Mouse (Mus musculus) myocyte (in vitro differentiated cells): ENCODE results near the gene Sox14. TPM values are rescaled to one million over a fixed set of nuclear protein-coding genes. Genes with fewer than 3 reads are reported as not detected.

Experiments
- H3K27me3 ChIP-seq: one replicate; pipeline ENCODE4 v1.6.1; 2011; ENCODE audit not compliant: control insufficient read depth, insufficient read depth, insufficient read length
- H3K36me3 ChIP-seq: one replicate; pipeline ENCODE4 v1.6.1; 2011; ENCODE audit not compliant: control insufficient read depth, insufficient read depth
- H3K4me2 ChIP-seq: one replicate; pipeline ENCODE4 v1.6.1; 2011; ENCODE audit warnings: low read depth, control low read depth
- H3K4me3 ChIP-seq: one replicate; pipeline ENCODE4 v1.5.1; 2011; ENCODE audit warnings: mild to moderate bottlenecking, control low read depth, moderate library complexity
- H3K79me2 ChIP-seq: one replicate; pipeline ENCODE4 v1.6.1; 2011; ENCODE audit not compliant: control insufficient read depth, insufficient read depth
- H3ac ChIP-seq: one replicate; pipeline ENCODE4 v1.6.1; 2011; ENCODE audit not compliant: control insufficient read depth, insufficient read length
- CEBPB ChIP-seq: IDR thresholded peaks from 2 replicates; pipeline ENCODE4 v1.6.1; 2011; ENCODE audit warnings: mild to moderate bottlenecking, moderate library complexity; ENCODE audit not compliant: poor library complexity, insufficient read depth, severe bottlenecking
- E2F4 ChIP-seq: IDR thresholded peaks from one replicate; pipeline ENCODE4 v1.6.1; 2011; ENCODE audit warnings: mild to moderate bottlenecking, control low read depth, moderate library complexity; ENCODE audit not compliant: insufficient read depth
- MAX ChIP-seq: IDR thresholded peaks from one replicate; pipeline ENCODE4 v1.6.1; 2011; ENCODE audit warnings: low read depth, mild to moderate bottlenecking, control low read depth
- MYOD1 ChIP-seq, 3 experiments: IDR thresholded peaks; one replicate each; pipeline ENCODE4 v1.6.1; 2011; ENCODE audit warnings: control low read depth in 2 of 3, low read depth in 2 of 3, mild to moderate bottlenecking in 2 of 3, moderate library complexity in 1 of 3; ENCODE audit not compliant: insufficient read length in 2 of 3, control insufficient read depth in 1 of 3
- MYOG ChIP-seq, 3 experiments: IDR thresholded peaks; one replicate each; pipeline ENCODE4 v1.6.1; 2011; ENCODE audit warnings: control low read depth in 2 of 3, low read depth in 2 of 3, mild to moderate bottlenecking in 2 of 3; ENCODE audit not compliant: insufficient read length in 2 of 3, control insufficient read depth in 1 of 3, insufficient read depth in 1 of 3
- POLR2A ChIP-seq: IDR thresholded peaks from one replicate; pipeline ENCODE4 v1.6.1; 2011; ENCODE audit warnings: low read depth, mild to moderate bottlenecking, control low read depth, moderate library complexity; ENCODE audit not compliant: insufficient read length
- POLR2AphosphoS2 ChIP-seq: IDR thresholded peaks from one replicate; pipeline ENCODE4 v1.6.1; 2011; ENCODE audit warnings: low read depth, control low read depth; ENCODE audit not compliant: insufficient read length
- REST ChIP-seq: IDR thresholded peaks from one replicate; pipeline ENCODE4 v1.6.1; 2011; ENCODE audit warnings: mild to moderate bottlenecking, control low read depth, moderate library complexity; ENCODE audit not compliant: insufficient read depth, insufficient read length
- SRF ChIP-seq: IDR thresholded peaks from one replicate; pipeline ENCODE4 v1.6.1; 2011; ENCODE audit warnings: low read depth; ENCODE audit not compliant: control insufficient read depth, insufficient read length
- TCF12 ChIP-seq: IDR thresholded peaks from one replicate; pipeline ENCODE4 v1.6.1; 2011; ENCODE audit warnings: mild to moderate bottlenecking, control low read depth; ENCODE audit not compliant: poor library complexity, insufficient read depth, severe bottlenecking
- TCF3 ChIP-seq: IDR thresholded peaks from one replicate; pipeline ENCODE4 v1.6.1; 2011; ENCODE audit warnings: low read depth, control low read depth; ENCODE audit not compliant: insufficient read length
- USF1 ChIP-seq: IDR thresholded peaks from one replicate; pipeline ENCODE4 v1.6.1; 2011; ENCODE audit warnings: low read depth, mild to moderate bottlenecking, control low read depth, moderate library complexity
- polyA plus RNA-seq: library from polyadenylated mRNA; unstranded; fragments of >200 nt; fragmentation: generic; extraction: Trizol; gene quantifications from one replicate; pipeline ENCODE4 v1.2.1, GENCODE M21; 2012; ENCODE audit warnings: missing spikeins

The Sox14 gene
- polyA plus RNA-seq, 1 experiment = not detected

DNA sequence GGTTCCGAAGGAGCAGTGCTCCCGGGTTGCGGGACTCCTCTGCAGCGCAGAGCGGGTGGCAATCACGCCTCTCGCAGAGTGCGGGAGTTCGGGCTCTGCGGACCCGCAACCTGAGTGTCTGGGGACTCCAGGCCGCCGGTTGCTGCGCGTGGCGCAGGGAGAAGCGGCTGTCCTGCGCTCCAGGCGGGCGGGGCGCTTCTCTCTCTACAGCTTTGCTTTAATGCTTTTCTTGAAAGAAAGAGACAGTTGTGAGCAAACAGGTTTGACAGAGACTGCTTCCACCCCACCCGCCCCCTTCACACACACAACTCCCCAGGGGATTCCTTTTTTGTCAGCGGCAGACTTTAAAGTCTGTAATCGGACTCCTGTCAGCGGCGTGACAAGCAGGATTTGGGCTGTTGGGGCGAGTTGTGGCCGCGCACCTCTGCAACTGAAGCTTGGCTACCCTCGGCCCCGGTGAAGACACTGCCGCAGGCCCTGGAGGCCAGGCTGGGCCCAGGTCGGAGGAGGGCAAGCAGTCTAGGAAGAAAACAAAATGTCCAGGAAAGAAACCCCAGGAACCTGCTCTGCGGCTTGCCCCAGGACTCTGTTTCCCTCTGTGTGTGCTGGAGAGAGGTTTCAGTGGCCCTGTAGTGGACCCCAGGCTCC is 4.3 kb downstream of the Sox14 start:
- H3K36me3 ChIP-seq = no peaks in the 10 kb centered on the region
- no peak overlapping the region for H3K4me2 ChIP-seq
- H3ac ChIP-seq = no peak overlapping the region
- peaks cover 72% of the 10 kb centered on the region for H3K27me3 ChIP-seq
- no peak overlapping the region for H3K4me3 ChIP-seq
- TF ChIP-seq SRF = no peak
- TF ChIP-seq POLR2A = no peak
- TF ChIP-seq E2F4 = no peak
- no peak for TF ChIP-seq CEBPB
- no peak for TF ChIP-seq TCF12
- no peak for TF ChIP-seq MAX
- no peak for TF ChIP-seq TCF3
- TF ChIP-seq MYOG (IDR thresholded peaks at IDR 0.05; ENCODE audit: control insufficient read depth in 1 of 3, insufficient read depth in 1 of 3, insufficient read length in 2 of 3, low read depth in 2 of 3) = no peak
- no peak for TF ChIP-seq REST
- no peak for TF ChIP-seq MYOD1 (IDR thresholded peaks at IDR 0.05; ENCODE audit: control insufficient read depth in 1 of 3, insufficient read length in 2 of 3, low read depth in 2 of 3)
- TF ChIP-seq USF1 = no peak
- no peak for TF ChIP-seq POLR2AphosphoS2
- no peaks in the 10 kb centered on the region for H3K79me2 ChIP-seq

DNA sequence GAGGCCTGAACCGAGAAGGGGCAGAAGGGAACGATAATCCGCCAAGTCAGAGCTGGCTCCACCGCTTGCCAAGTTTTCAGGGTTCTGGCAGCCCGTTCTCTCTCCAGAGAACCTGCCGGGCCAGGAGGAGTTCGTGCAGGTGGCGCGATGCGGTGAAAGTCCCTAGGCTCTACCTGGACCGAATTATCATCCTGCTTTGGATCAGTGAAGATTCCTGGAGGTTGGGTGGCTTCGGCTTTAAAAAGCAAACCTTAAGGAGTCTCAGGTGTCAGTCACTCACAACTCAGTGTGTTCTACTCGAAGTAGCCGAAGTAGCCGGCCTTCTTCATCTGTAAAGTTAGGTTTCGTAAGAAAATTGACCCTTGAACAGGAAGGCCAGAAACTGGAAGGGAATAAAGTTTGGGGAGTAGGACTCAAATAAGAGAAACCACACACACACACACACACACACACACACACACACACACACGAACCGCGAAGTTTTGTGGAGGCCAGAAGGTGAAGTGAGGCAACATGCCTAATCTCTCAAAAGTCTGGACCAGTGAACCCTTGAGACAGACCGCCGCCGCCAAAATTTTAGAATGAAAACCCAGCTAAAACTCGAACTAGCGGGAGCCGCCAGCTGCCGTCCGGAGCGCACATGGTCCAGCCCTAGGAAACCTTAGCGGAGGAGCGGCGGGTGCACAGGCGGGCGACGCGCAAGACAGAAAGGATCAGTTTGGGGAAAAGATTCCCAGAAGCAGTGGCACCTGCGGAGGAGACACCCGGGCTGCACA is 5.0 kb downstream of the Sox14 start:
- H3K27me3 ChIP-seq = peaks cover 67% of the 10 kb centered on the region
- no peak overlapping the region for H3K4me3 ChIP-seq
- TF ChIP-seq TCF12 = no peak
- no peak for TF ChIP-seq E2F4
- TF ChIP-seq TCF3 = no peak
- no peak for TF ChIP-seq MAX
- no peak for TF ChIP-seq MYOD1 (IDR thresholded peaks at IDR 0.05; ENCODE audit: control insufficient read depth in 1 of 3, insufficient read length in 2 of 3, low read depth in 2 of 3)
- TF ChIP-seq POLR2AphosphoS2 = no peak
- no peak for TF ChIP-seq USF1
- TF ChIP-seq POLR2A = no peak
- no peak for TF ChIP-seq CEBPB
- TF ChIP-seq MYOG (IDR thresholded peaks at IDR 0.05; ENCODE audit: control insufficient read depth in 1 of 3, insufficient read depth in 1 of 3, insufficient read length in 2 of 3, low read depth in 2 of 3) = no peak
- TF ChIP-seq SRF = no peak
- TF ChIP-seq REST = no peak
- no peak overlapping the region for H3ac ChIP-seq
- H3K4me2 ChIP-seq = no peak overlapping the region
- no peaks in the 10 kb centered on the region for H3K79me2 ChIP-seq
- no peaks in the 10 kb centered on the region for H3K36me3 ChIP-seq

- Histone ChIP-seq H3K27me3 (peaks cover 67% of the 10 kb centered on the region), H3K36me3 (no peaks in the 10 kb centered on the region), H3ac (no peak overlapping the region), H3K4me3 (no peak overlapping the region), H3K4me2 (no peak overlapping the region), H3K79me2 (no peaks in the 10 kb centered on the region)
- TF ChIP-seq TCF12 (no peak), MYOD1 (IDR thresholded peaks at IDR 0.05; ENCODE audit: control insufficient read depth in 1 of 3, insufficient read length in 2 of 3, low read depth in 2 of 3) (no peak), REST (no peak), E2F4 (no peak), MYOG (IDR thresholded peaks at IDR 0.05; ENCODE audit: control insufficient read depth in 1 of 3, insufficient read depth in 1 of 3, insufficient read length in 2 of 3, low read depth in 2 of 3) (no peak), TCF3 (no peak), MAX (no peak), POLR2A (no peak), USF1 (no peak), SRF (no peak), CEBPB (no peak), POLR2AphosphoS2 (no peak)
Measured at GRCm38 (mm10) chr9:99869936-99870779, 5.8 kb downstream of the Sox14 start.

DNA sequence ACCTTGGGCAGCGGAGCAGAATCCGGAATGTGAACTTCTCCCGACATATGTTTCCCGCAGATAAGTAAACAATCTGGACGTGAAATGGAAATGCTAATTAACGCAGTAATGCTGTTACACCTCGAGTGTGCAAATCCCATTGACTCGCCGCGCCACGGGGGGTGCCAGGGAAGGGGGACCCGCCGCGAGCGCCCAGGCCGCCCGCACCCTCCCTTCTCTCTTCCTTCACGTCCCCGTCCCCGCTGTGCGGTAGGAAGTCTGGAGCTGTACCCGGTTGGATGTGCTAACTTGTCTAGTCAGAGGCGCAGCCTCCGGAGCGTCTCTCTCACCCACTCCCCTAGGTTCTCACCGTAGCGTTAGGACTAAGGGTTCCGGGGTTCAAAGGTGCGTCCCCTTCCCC is 6.7 kb downstream of the Sox14 start:
- no peaks in the 10 kb centered on the region for H3K36me3 ChIP-seq
- no peak overlapping the region for H3ac ChIP-seq
- H3K79me2 ChIP-seq = no peaks in the 10 kb centered on the region
- TF ChIP-seq USF1 (no peak), MYOG (IDR thresholded peaks at IDR 0.05; ENCODE audit: control insufficient read depth in 1 of 3, insufficient read depth in 1 of 3, insufficient read length in 2 of 3, low read depth in 2 of 3) (no peak), POLR2A (no peak), POLR2AphosphoS2 (no peak), TCF12 (no peak), MYOD1 (IDR thresholded peaks at IDR 0.05; ENCODE audit: control insufficient read depth in 1 of 3, insufficient read length in 2 of 3, low read depth in 2 of 3) (no peak), MAX (no peak), SRF (no peak), E2F4 (no peak), REST (no peak), CEBPB (no peak), TCF3 (no peak)
- no peak overlapping the region for H3K4me3 ChIP-seq
- H3K4me2 ChIP-seq = no peak overlapping the region
- H3K27me3 ChIP-seq = peaks cover 63% of the 10 kb centered on the region
